Mouse (Mus musculus): ENCODE data around the gene Prdx5.
A peak's percentile ranks its signal among the peaks of the same experiment; 100 is the strongest.

Gene Prdx5

GRCm38 (mm10) chr19:6937541-6938465, 27.9 kb upstream of the Prdx5 start:
- DNase-seq (ENCODE audit: low spot score in 2 of 2) = no peak

DNA sequence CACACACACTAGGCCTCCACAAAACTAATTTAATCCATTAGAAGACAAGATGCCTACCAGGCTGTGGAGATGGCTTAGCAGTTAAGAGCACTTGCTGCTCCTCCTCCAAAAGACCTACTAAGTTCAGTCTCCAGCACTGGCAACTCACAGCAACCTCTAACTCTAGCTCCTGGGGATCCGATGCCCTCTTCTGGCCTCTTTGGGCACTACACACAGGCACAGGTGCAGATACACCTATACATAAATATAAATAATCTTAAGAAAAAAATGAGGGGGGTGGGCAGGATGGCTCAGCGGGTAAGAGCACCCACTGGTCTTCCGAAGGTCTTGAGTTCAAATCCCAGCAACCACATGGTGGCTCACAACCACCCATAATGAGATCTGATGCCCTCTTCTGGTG, 26.4 kb upstream of the Prdx5 start:
- no peak for DNase-seq (ENCODE audit: low spot score in 2 of 2)

DNA sequence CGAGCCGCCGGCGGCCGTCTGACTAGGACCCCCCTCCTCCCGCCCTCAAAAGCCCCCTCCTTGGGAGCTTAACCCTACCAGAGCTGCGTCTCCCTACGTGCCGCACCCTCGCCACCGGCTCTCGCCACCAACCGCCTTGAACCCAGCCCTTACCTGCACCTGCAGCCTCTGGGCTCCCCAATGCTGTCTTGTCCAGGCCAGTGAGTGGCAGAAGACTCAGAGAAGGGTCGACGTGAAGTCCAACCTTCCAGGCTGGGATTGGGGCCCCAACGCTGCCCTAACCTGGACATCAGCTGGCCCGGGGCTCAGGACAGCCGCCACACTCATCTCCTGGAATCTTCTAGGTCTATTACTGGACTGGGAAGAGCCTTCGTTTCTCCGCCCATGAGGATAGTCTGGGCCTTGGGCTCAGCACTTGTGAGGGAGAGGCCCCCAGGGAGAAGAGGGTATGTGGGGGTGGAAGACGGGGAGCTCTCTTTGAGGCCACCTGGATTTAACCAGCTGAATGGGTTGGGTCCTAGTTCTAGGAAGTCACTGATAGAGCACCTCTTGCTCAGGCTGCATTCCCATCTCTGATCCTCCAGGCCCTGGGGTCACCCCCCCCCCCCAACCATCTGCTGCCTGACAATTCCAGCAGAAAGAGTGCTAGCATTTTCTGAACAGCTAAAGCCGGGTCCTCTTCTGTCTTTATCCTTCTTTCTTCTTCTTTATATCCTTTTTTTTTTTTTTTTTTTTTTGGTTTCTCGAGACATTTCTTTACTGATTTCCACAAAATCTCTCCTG, 24.5 kb upstream of the Prdx5 start, which contains the start of gene Kcnk4:
Gene Kcnk4, minus strand, starts transcription at position 321 of the 783 bp plus-strand sequence.
- DNase-seq (ENCODE audit: low spot score in 2 of 2) = no peak

- peak in 1 of 2 experiments; percentile 71 for DNase-seq (ENCODE audit: low spot score in 2 of 2)
Observed at GRCm38 (mm10) chr19:6933436-6934194, 23.7 kb upstream of the Prdx5 start.

DNA sequence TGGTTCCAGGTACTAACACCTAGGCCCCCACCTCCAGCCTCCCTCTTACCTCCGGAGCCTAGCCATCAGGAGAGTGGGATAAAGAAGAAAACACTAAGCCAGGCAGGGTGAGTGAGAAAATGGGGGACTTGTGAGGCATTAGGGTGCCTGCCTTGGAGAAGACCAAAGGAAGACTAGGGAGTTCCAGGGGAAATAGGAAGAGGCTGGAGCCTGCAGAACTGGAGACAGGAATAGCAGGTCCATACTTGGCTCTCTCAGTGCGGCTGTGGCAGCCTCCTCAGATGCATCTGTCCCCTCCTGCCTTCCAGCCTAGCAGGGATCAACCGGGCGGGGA, 23.2 kb upstream of the Prdx5 start:
- DNase-seq (ENCODE audit: low spot score in 2 of 2) = no peak

- no peak for DNase-seq (ENCODE audit: low spot score in 2 of 2)
Observed at GRCm38 (mm10) chr19:6932018-6932417, 22.1 kb upstream of the Prdx5 start.

- DNase-seq (ENCODE audit: low spot score in 2 of 2) = no peak
Observed at GRCm38 (mm10) chr19:6931002-6931401, 21.1 kb upstream of the Prdx5 start.

- DNase-seq (ENCODE audit: low spot score in 2 of 2) = no peak
Observed at GRCm38 (mm10) chr19:6928080-6928479, 18.2 kb upstream of the Prdx5 start.

GRCm38 (mm10) chr19:6926559-6927255, 16.8 kb upstream of the Prdx5 start:
- DNase-seq (ENCODE audit: low spot score in 2 of 2) = no peak

DNA sequence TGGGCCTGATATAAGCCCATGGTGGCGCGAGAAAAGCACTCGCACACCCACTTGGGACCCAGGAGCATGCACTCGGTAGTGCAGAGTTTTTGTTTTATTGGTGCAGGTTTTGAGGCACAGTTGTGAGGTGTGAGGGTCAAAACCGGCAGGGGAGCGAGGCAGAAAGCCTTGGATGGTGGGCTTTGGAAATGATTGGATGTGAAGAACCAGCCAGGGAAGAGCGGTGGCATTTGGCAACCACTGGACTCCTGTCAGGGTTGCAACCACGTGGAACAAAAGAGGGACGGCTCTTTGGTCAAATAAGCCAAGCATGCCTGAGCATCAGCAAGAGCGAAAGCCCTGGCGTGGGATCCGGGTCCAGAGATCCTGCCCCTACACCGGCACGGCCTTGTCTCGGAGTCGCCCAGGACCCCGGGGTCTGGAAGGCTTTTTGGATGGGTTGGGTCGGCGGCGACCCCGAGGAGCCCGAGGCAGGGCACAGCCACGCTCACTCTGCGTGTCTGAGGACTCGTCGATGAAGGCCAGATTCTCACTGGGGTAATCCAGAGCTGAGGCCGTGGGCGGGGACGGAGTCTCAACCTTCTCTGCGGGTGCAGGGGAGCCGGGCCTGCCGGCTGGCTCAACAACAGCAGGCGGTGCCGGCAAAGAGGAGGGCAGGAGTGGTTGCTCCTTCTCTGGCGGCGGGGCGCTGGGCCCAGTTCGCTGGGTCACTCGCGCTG, 15.9 kb upstream of the Prdx5 start:
- DNase-seq (ENCODE audit: low spot score in 2 of 2) = no peak

DNA sequence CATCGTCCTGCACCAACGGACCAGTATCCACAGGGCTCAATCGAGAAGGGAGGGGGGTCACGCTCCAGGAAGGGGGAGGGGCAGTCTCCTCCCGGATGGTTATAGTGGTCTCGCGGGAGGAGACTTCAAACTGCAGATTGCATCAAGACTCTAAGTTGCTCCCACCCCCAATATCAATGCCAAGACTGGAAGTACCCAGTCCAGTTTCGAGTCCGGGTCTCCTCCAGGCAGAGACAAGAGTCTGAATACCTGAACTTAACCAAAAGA, 15.3 kb upstream of the Prdx5 start, which contains the start of gene Catsperz:
Gene Catsperz, minus strand, starts transcription at position 74 of the 267 bp plus-strand sequence.
- no peak for DNase-seq (ENCODE audit: low spot score in 2 of 2)

- DNase-seq (ENCODE audit: low spot score in 2 of 2) = peak in 1 of 2 experiments; percentile 91
Observed at GRCm38 (mm10) chr19:6924461-6925306, 14.8 kb upstream of the Prdx5 start.

GRCm38 (mm10) chr19:6922901-6923735, 13.2 kb upstream of the Prdx5 start:
- DNase-seq (ENCODE audit: low spot score in 2 of 2) = no peak

DNA sequence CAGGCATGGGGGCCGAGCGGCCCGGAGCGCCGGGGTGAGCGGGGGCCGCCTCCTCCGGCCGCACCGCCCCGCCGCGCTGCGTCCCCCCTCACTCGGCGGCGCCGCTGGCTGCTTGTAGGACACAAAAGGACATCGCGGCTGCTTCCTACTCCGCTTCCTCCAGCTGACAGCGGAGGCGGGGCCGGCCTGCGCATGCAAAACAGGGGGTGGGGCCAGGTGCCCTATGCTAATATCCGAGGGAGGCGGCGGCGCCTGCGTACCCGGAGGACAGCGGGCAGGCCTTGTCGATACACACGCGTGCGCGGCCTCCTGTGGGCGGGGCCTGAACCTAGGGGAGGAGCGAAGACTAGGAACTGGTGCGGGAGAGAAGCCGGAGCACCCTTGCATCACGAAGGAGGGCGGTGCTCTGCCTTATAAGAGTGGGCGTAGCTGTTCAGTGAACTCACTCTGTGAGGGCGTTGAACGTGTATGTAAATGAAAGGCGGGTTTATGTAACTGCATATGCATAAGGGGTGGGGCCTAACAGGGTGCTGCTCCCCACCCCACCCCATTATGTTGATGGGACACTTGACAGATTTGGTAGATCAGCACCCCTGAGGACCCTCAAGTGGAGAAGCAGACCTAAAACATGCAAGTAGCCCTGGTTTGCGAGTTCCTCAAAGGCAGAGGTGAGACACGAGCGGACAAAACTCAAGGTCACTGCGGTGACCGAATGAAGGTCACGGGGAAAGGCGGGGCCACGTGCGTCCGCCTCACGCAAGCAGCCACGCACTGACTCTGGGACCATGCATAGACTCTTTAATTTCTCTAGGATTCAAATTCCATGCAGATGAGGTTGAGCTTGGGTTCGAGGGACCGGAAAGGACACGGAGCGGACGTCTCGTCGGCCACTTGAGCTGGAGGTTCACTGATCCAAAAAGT, 12.0 kb upstream of the Prdx5 start, which contains the start of gene Esrra:
Gene Esrra, minus strand, starts transcription at position 167 of the 921 bp plus-strand sequence.
- peak; percentile 100 for DNase-seq (ENCODE audit: low spot score in 2 of 2)

GRCm38 (mm10) chr19:6920741-6921636, 11.1 kb upstream of the Prdx5 start:
- DNase-seq (ENCODE audit: low spot score in 2 of 2) = peak in 1 of 2 experiments; percentile 46

- no peak for DNase-seq (ENCODE audit: low spot score in 2 of 2)
Observed at GRCm38 (mm10) chr19:6919876-6920740, 10.2 kb upstream of the Prdx5 start.

Data from left cerebral cortex, adult 9 months (tissue).